Mouse (Mus musculus) liver, embryonic 13.5 days (tissue): ENCODE measurements around the gene Pdzd3. TPM values are rescaled to one million over a fixed set of nuclear protein-coding genes. Genes with fewer than 3 reads are reported as not detected.

Source experiments
- ATAC-seq: fragments of 200-750 bp; cut with Nextera tagmentation; 2 replicates; pipeline ENCODE4 v1.8.0; 2017; ENCODE audit warnings: low read depth, mild to moderate bottlenecking, moderate number of reproducible peaks, moderate library complexity
- DNase-seq: peaks from one replicate; pipeline ENCODE4 v3.0.0; 2022
- H3K27ac ChIP-seq: fragments of 300-500 bp; sonication (generic); 2 replicates; pipeline ENCODE4 v1.5.1; 2015; ENCODE audit warnings: moderate library complexity, mild to moderate bottlenecking, inconsistent platforms
- H3K27me3 ChIP-seq: fragments of 300-500 bp; sonication (generic); 2 replicates; pipeline ENCODE4 v1.6.1; 2015; ENCODE audit warnings: mild to moderate bottlenecking, inconsistent platforms
- H3K36me3 ChIP-seq: fragments of 300-500 bp; sonication (generic); 2 replicates; pipeline ENCODE4 v1.6.1; 2015; ENCODE audit warnings: mild to moderate bottlenecking, inconsistent platforms
- H3K4me1 ChIP-seq: fragments of 300-500 bp; sonication (generic); replicated peaks from 2 replicates; pipeline ENCODE4 v1.6.1; 2015; ENCODE audit warnings: inconsistent platforms
- H3K4me2 ChIP-seq: fragments of 300-500 bp; sonication (generic); 2 replicates; pipeline ENCODE4 v1.6.1; 2015; ENCODE audit warnings: inconsistent platforms, mild to moderate bottlenecking, moderate library complexity
- H3K4me3 ChIP-seq: fragments of 300-500 bp; sonication (generic); replicated peaks from 2 replicates; pipeline ENCODE4 v1.5.1; 2015; ENCODE audit warnings: mild to moderate bottlenecking, inconsistent platforms
- H3K9ac ChIP-seq: fragments of 300-500 bp; sonication (generic); 2 replicates; pipeline ENCODE4 v1.6.1; 2015; ENCODE audit warnings: mild to moderate bottlenecking, inconsistent platforms
- H3K9me3 ChIP-seq: fragments of 300-500 bp; sonication (generic); replicated peaks from 2 replicates; pipeline ENCODE4 v1.6.1; 2016; ENCODE audit warnings: inconsistent platforms
- WGBS: fragments of 180-500 bp; shearing (Covaris S2); methylation state at CpG from one replicate; pipeline ENCODE4 v1.1.7; 2015; ENCODE audit not compliant: insufficient replicate concordance; 5-methylcytosine and 5-hydroxymethylcytosine counted together
- polyA plus RNA-seq: library from polyadenylated mRNA; unstranded; fragments of >200 nt; fragmentation: Nextera tagmentation; extraction: Ambion mirVana; gene quantifications from 2 replicates; pipeline ENCODE4 v1.2.1, GENCODE M21; 2015

The Pdzd3 gene
- polyA plus RNA-seq, 1 experiment from 2014 or later = 0.24 TPM

DNA sequence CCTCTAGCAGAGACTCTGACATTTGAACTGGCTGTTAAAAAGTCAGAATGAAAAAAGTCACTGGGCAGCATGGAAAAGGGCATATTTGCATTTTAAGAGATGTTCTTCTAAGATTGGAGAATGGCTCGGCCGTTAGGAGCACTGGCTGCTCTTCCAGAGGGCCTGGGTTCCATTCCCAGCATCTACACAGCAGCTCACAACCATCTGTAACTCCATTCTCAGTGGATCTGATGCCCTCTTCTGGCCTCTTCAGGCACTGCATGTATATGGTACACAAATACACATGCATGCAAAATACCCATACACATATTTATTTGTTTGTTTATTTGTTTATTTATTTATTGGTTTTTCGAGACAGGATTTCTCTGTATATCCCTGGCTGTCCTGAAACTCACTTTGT lies 17.8 kb upstream of the Pdzd3 start:
- H3K4me1 ChIP-seq = peaks cover 25% of the 10 kb centered on the region
- H3K27me3 ChIP-seq = no peaks in the 10 kb centered on the region; the same call in 1 of the 2 replicates
- WGBS = 69% methylated on average over 3 of the region's 3 CpGs
- peaks cover 11% of the 10 kb centered on the region for H3K36me3 ChIP-seq
- ATAC-seq = no peak
- no peak for DNase-seq
- H3K4me3 ChIP-seq = no peak overlapping the region
- H3K4me2 ChIP-seq = no peak overlapping the region
- H3K27ac ChIP-seq = no peak overlapping the region; the same call in 1 of the 2 replicates
- H3K9ac ChIP-seq = no peak overlapping the region
- H3K9me3 ChIP-seq = peaks cover 4% of the 10 kb centered on the region; the same call in 1 of the 2 replicates

DNA sequence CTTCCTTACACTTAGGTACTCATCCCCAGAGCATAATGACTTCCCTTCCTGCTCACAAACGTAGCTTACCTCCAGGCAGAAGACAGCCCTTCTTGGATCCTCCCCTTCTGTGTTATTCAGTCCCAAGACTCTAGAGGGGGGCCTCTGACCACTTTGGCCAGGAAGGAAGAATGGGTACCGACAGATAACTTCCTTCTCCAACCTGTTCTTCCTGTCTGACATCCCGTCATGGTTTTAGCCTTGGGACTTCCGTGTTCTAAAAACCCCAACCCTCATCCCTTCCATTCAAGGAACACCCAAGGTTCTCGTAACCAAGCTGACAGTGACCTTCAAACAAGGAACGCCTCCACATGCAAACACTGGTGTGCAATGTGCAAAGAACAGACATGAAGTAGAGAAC lies 17.2 kb upstream of the Pdzd3 start, which contains the start of gene Nlrx1:
Gene Nlrx1 (minus strand): TSS at position 168 of the 400 bp plus-strand sequence.
- no peaks in the 10 kb centered on the region; the same call in 1 of the 2 replicates for H3K27me3 ChIP-seq
- H3K9ac ChIP-seq = peak within 1 kb of the TSS; percentile 89
- WGBS = 17% methylated on average over 6 of the region's 6 CpGs
- peaks cover 25% of the 10 kb centered on the region for H3K4me1 ChIP-seq
- H3K9me3 ChIP-seq = peaks cover 4% of the 10 kb centered on the region; the same call in 1 of the 2 replicates
- DNase-seq = no peak
- H3K27ac ChIP-seq = peak within 1 kb of the TSS; percentile 88
- ATAC-seq = peak; percentile 67
- H3K36me3 ChIP-seq = peaks cover 4% of the 10 kb centered on the region
- peak within 1 kb of the TSS; percentile 70 for H3K4me3 ChIP-seq
- H3K4me2 ChIP-seq = peak within 1 kb of the TSS; percentile 95

DNA sequence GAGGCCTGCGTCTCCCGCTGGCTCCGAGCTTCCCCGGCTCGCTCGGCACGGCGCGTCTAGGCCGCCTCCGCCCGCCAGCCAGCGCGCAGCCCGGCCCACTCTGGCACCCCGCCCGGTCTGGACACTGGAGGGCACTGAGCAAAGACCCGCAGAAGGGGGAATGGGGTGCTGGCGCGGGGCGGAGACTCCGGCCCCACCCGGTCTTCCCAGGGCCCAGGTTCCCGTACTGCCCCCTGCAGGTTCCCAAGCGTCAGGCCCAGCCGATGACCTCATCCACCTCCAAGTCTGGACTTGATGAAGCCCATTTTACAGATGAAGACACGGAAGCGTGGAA lies 16.7 kb upstream of the Pdzd3 start:
- 3% methylated on average over 28 of the region's 28 CpGs for WGBS
- Histone ChIP-seq H3K4me2 (peak overlapping the region; percentile 95), H3K36me3 (peaks cover under 1% of the 10 kb centered on the region; the same call in 1 of the 2 replicates), H3K27ac (peak overlapping the region; percentile 88), H3K4me3 (peak overlapping the region; percentile 70), H3K27me3 (no peaks in the 10 kb centered on the region; the same call in 1 of the 2 replicates), H3K9ac (peak overlapping the region; percentile 89), H3K9me3 (peaks cover 4% of the 10 kb centered on the region; the same call in 1 of the 2 replicates), H3K4me1 (peaks cover 25% of the 10 kb centered on the region)
- DNase-seq (peak; percentile 67), ATAC-seq (peak; percentile 86)

DNA sequence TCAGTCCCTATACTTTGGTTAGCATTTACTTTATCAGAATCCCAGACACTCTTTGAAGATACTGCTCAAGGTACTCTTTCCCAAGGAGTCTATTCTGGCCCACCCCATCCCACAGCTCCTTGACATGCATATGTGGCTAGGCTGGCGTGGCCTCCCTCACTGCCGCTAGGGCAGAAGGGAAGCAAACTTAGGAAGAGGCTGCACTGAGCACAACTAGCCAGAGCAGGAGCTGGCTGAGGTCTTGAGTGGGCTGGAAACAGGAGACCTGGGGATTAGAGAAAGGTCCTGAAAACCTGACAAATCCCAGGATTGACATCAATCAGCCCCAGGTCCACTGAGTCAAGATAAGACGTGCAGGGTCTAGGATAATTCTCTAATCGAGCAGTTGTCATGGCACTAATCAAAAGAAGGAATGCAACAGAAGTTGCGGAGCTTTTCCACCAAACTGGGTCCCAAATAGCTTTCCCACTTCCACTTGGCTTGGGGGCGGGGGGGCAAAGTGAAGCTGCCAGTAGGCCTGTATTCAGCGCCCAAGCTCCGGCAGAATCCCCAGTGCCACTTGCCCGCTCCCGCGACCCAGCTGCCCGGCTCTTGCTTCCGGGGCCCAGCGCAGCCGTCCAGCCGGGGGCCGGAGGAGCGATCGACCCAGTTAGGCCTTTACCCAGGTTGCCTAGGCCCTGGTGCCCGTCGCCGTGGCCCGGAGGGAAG lies 16.2 kb upstream of the Pdzd3 start:
- H3K27me3 ChIP-seq = no peaks in the 10 kb centered on the region; the same call in 1 of the 2 replicates
- no peaks in the 10 kb centered on the region for H3K36me3 ChIP-seq
- peak overlapping the region; percentile 89 for H3K9ac ChIP-seq
- H3K4me2 ChIP-seq = peak overlapping the region; percentile 95
- H3K27ac ChIP-seq = peak overlapping the region; percentile 88
- DNase-seq (no peak), ATAC-seq (no peak)
- peaks cover 25% of the 10 kb centered on the region for H3K4me1 ChIP-seq
- 13% methylated on average over 23 of the region's 23 CpGs for WGBS
- H3K9me3 ChIP-seq = peaks cover 4% of the 10 kb centered on the region; the same call in 1 of the 2 replicates
- peak overlapping the region; percentile 70 for H3K4me3 ChIP-seq

DNA sequence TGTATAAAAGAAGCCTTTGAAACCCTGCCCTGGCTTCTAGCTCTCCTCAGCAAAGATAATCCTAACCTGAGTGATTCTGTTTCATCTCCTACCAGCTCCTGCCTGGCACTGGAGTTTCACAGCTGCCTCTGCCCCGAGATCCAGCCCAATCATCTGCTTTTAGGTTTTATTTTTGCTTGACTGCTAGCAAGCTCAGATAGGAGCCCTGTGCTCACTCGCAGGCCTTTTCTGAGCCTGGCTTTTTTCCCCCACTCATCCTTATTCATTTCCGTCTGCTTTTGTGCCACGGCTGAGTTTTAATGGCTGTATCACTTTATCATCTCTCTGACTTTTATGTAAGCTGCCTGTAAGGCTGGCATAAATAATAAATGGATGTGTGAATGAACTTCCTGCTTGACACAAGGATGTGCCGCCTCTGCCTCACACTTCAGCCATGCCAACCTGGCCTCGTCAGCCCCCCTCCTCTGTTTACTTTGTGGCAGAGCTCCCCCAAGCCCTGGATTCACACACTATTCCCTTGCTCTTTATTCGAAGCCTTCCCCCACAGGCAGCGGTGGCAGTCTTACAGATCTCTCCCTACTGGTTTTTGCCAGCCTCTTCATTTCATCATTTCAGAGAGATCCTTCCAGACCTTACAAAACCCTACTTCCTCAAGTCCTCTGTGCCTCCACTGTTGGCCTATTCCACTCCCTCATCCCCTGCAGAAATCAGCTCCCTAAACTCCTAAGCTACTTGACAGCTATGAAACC lies 15.4 kb upstream of the Pdzd3 start:
- Histone ChIP-seq H3K36me3 (no peaks in the 10 kb centered on the region; the same call in 1 of the 2 replicates), H3K9me3 (peaks cover 4% of the 10 kb centered on the region; the same call in 1 of the 2 replicates), H3K4me1 (peaks cover 25% of the 10 kb centered on the region), H3K4me3 (0 out of 2 replicates have a peak overlapping the region, but pooled peaks have one; percentile 70), H3K4me2 (peak overlapping the region; percentile 95), H3K27me3 (no peaks in the 10 kb centered on the region; the same call in 1 of the 2 replicates), H3K9ac (peak overlapping the region; percentile 89; the same call in 1 of the 2 replicates), H3K27ac (no peak overlapping the region)
- WGBS = 71% methylated on average over 8 of the region's 8 CpGs
- DNase-seq (no peak), ATAC-seq (no peak)

DNA sequence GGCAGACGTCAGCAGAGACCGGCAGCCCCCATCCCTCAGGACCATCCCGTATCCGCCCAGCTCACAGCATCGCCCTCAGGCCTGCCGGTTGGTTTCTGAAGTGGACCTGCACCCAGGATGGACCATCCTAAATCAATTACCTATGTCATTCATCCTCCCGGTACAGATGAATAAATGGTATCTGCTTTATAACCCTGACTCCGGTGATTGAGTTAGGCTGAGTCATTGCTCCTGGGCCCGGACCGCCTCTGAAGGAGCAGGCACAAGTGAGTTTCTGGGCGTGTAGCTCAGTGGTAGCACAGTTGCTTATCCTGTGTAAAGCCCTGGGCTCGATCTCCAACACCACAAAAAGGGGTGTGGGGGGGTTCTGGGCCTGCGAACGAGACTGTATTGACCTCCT lies 10.1 kb upstream of the Pdzd3 start:
- Histone ChIP-seq H3K4me2 (no peak overlapping the region), H3K4me1 (no peaks in the 10 kb centered on the region), H3K4me3 (no peak overlapping the region), H3K9me3 (no peaks in the 10 kb centered on the region), H3K36me3 (no peaks in the 10 kb centered on the region; the same call in 1 of the 2 replicates), H3K27ac (no peak overlapping the region), H3K9ac (no peak overlapping the region), H3K27me3 (no peaks in the 10 kb centered on the region; the same call in 1 of the 2 replicates)
- 75% methylated on average over 14 of the region's 14 CpGs for WGBS
- ATAC-seq = no peak
- no peak for DNase-seq

DNA sequence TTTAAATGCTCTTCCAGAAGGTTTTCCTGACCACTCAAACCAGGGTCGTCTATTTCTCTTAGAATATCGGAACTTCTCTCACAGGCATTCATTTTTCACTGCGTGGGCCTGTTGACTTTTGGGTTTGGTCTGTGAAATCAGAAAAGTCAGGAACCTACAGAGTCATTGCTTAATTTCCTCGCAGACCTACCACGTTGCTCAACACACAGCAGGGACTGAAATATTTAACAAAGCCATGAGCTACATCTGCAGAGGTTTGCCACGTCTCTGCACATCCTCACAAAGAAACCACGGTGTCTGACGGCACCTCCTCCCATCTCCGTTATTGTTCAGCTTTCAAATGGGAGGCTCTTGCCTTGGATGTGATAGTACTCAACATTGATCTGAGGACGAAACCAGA lies 7.7 kb upstream of the Pdzd3 start:
- Histone ChIP-seq H3K4me3 (no peak overlapping the region), H3K36me3 (no peaks in the 10 kb centered on the region; the same call in 1 of the 2 replicates), H3K27ac (peak overlapping the region; percentile 60; the same call in 1 of the 2 replicates), H3K9me3 (no peaks in the 10 kb centered on the region), H3K4me1 (0 out of 2 replicates have a peak, but pooled peaks cover 2% of the 10 kb centered on the region), H3K27me3 (no peaks in the 10 kb centered on the region), H3K4me2 (no peak overlapping the region), H3K9ac (no peak overlapping the region)
- no peak for DNase-seq
- no peak for ATAC-seq
- WGBS = 51% methylated on average over 10 of the region's 10 CpGs

DNA sequence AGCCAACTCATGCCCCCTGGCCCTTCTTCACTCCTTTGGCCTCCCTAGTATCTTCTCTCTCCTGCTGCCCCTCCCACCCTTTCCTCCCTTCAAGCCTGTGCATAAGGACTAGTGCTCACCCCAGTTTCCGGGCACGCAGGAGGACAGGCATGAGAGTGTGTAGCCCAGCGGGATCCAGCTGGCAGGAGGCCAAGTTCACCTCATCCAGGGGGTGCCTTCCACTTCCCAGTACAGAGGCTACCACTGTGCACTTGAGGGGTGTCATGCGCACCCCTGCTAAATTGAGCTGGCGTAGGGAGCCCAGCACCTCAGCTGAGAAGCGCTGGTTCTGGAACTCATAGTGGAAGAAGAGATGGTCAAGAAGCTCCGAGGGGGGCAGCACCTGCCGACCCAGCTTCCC lies 4.9 kb upstream of the Pdzd3 start:
- Histone ChIP-seq H3K36me3 (no peaks in the 10 kb centered on the region), H3K4me2 (no peak overlapping the region), H3K27me3 (no peaks in the 10 kb centered on the region), H3K27ac (no peak overlapping the region), H3K9me3 (no peaks in the 10 kb centered on the region), H3K4me1 (0 out of 2 replicates have a peak, but pooled peaks cover 2% of the 10 kb centered on the region), H3K4me3 (no peak overlapping the region), H3K9ac (no peak overlapping the region)
- DNase-seq (no peak), ATAC-seq (no peak)
- WGBS = 76% methylated on average over 8 of the region's 8 CpGs

DNA sequence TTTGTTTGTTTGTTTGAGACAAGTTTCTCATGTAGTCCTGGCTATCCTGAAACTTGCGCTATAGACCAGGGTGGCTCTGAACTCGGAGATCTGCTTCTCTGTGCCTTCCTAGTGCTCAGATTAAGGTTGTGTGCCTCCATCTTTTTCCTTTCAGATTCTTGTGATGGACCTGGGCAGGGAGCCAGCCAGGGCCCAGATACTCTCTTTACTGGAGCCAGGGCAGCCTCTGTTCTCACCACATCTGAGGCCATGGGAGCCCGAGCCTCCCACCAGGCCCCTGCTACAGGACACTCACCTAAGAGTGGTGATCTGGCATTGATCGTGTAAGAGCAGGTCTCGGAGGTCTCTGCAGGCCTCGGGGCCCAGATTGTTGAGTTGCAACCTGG lies 3.9 kb upstream of the Pdzd3 start:
- no peak overlapping the region for H3K4me3 ChIP-seq
- H3K4me1 ChIP-seq = peaks cover 9% of the 10 kb centered on the region
- H3K4me2 ChIP-seq = no peak overlapping the region
- ATAC-seq = no peak
- H3K27ac ChIP-seq = no peak overlapping the region
- no peaks in the 10 kb centered on the region for H3K9me3 ChIP-seq
- WGBS = 74% methylated on average over 6 of the region's 6 CpGs
- H3K27me3 ChIP-seq = no peaks in the 10 kb centered on the region
- no peaks in the 10 kb centered on the region for H3K36me3 ChIP-seq
- no peak overlapping the region for H3K9ac ChIP-seq
- no peak for DNase-seq

DNA sequence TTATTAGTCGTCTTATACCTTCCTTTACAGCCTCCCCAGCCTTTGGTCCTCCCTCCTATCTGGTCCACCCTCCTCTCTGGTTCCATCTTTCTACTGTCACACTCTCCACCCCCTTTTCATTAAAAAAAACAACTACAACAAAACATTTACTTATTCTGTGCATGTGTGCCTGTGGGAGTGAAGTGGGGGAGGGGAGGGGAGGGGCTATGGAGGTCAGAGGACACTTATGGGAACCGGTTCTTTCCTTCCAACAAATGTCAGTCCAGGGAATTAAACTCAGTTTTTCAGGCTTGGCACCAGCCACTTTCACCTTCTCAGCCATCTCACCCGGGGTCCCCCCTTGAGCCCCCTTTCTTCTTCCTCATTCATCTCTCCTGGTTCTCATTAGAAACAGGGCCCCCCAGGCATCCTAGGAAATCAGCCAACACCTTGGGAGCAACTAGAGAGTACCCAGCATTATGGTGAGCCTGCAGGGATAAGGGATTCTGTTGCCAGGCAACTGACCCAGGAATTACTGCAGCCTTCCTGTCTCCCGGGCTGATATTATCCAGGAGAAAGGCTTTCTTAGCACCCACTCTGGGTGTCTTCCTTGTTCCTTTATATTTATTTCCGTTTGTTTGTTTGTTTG lies 3.4 kb upstream of the Pdzd3 start:
- WGBS = 47% methylated on average over 5 of the region's 5 CpGs
- H3K27me3 ChIP-seq = no peaks in the 10 kb centered on the region
- DNase-seq (no peak), ATAC-seq (no peak)
- H3K4me2 ChIP-seq = no peak overlapping the region
- H3K4me1 ChIP-seq = peaks cover 14% of the 10 kb centered on the region
- no peak overlapping the region for H3K27ac ChIP-seq
- H3K9ac ChIP-seq = no peak overlapping the region
- no peaks in the 10 kb centered on the region for H3K36me3 ChIP-seq
- H3K4me3 ChIP-seq = no peak overlapping the region
- no peaks in the 10 kb centered on the region for H3K9me3 ChIP-seq

DNA sequence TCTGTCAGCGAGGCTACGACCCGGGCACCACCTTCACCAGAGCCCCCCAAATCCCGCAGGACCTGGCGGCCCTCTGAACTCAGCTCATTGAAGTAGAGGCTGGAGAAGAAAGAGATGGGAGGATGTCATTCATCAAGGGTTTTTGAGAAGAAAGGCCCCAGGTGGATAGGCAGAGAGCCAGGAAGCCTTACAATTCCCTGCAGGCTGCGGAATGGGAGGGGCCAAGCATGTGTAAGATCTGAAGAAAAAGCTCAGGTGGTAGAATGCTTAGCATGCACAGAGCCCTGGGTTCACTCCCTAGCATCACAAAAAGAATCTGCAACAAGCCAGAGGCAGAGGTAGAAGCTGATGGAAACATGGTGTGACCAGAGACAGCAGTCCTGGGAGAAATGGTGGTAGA lies 2.2 kb upstream of the Pdzd3 start:
- WGBS = 80% methylated on average over 6 of the region's 6 CpGs
- Histone ChIP-seq H3K9me3 (no peaks in the 10 kb centered on the region), H3K4me3 (no peak overlapping the region), H3K27me3 (peaks cover 4% of the 10 kb centered on the region; the same call in 1 of the 2 replicates), H3K4me1 (peaks cover 21% of the 10 kb centered on the region), H3K27ac (no peak overlapping the region), H3K36me3 (no peaks in the 10 kb centered on the region), H3K9ac (no peak overlapping the region), H3K4me2 (no peak overlapping the region)
- DNase-seq (no peak), ATAC-seq (no peak)
